Mouse (Mus musculus) ES-E14 (cell line): ENCODE results near the gene Ifitm5.

Source experiments
- CHD2 ChIP-seq: IDR thresholded peaks from 2 replicates; pipeline ENCODE4 v1.6.1; 2014; ENCODE audit warnings: mild to moderate bottlenecking, low read depth, low read length, inconsistent platforms
- MAFK ChIP-seq: IDR thresholded peaks from 2 replicates; pipeline ENCODE4 v1.6.1; 2014; ENCODE audit warnings: mild to moderate bottlenecking, low read depth, low read length, inconsistent platforms; ENCODE audit not compliant: insufficient read depth

DNA sequence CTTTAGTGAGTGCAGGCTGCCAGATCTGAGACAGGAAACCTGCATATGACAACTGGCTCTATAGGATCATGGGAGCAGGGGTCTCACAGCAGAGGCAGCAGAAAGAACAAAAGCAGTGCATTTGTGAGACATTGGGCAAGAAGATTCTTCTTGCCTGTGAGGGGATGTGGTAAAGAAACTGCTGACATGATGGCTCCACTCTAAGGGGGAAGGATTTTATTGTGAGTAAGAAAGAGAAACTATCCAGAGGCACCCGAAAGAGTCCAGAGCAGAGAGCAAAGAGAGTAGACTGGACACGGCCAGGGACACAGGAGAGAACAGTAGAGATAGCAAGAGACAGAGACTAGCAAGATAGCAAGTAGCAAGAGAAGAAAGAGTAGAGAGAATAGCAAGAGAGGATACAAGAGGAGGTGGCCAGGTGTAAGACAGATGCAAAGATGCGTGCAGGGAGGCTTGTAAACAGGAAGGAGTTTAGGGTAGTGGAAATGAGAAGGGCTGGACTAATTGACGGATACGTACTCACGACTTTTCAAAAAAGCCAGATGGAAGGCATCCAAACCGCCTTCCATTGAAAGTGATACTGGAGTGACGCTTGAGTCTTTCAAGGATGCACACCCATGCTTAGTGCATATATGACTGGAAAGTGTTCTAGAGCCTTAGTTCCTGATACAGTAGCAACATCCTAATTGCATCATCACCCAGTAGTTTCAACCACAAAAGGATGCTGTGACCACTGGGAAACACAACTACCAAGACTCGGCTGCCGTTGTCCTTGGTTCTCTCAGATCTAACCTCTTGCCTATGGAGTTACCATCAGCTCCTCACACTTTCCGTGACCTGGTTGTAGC is 49.0 kb upstream of the Ifitm5 start:
- TF ChIP-seq MAFK: no peak
- no peak for TF ChIP-seq CHD2
